Mouse (Mus musculus): ENCODE results near the gene Rbpj.

Rbpj gene

GRCm38 (mm10) chr5:53509927-53510326 is 44.0 kb downstream of the Rbpj start:
- DNase-seq (ENCODE audit: low spot score in 2 of 2): peak in 1 of 2 experiments; percentile 16

GRCm38 (mm10) chr5:53511426-53511825 is 45.5 kb downstream of the Rbpj start:
- DNase-seq (ENCODE audit: low spot score in 2 of 2): no peak

- no peak for DNase-seq (ENCODE audit: low spot score in 2 of 2)
Observed at GRCm38 (mm10) chr5:53514959-53515612, 49.1 kb downstream of the Rbpj start.

- no peak for DNase-seq (ENCODE audit: low spot score in 2 of 2)
Observed at GRCm38 (mm10) chr5:53516482-53516881, 50.5 kb downstream of the Rbpj start.

- DNase-seq (ENCODE audit: low spot score in 2 of 2): no peak
Observed at GRCm38 (mm10) chr5:53517802-53518201, 51.9 kb downstream of the Rbpj start.

- no peak for DNase-seq (ENCODE audit: low spot score in 2 of 2)
Observed at GRCm38 (mm10) chr5:53519131-53519530, 53.2 kb downstream of the Rbpj start.

GRCm38 (mm10) chr5:53519998-53520577 is 54.1 kb downstream of the Rbpj start:
- DNase-seq (ENCODE audit: low spot score in 2 of 2): no peak

GRCm38 (mm10) chr5:53523046-53523445 is 57.1 kb downstream of the Rbpj start:
- DNase-seq (ENCODE audit: low spot score in 2 of 2): peak in 1 of 2 experiments; percentile 31

- no peak for DNase-seq (ENCODE audit: low spot score in 2 of 2)
Observed at GRCm38 (mm10) chr5:53524162-53524561, 58.2 kb downstream of the Rbpj start.

- no peak for DNase-seq (ENCODE audit: low spot score in 2 of 2)
Observed at GRCm38 (mm10) chr5:53524831-53525230, 58.9 kb downstream of the Rbpj start.

GRCm38 (mm10) chr5:53525305-53526069 is 59.5 kb downstream of the Rbpj start:
- DNase-seq (ENCODE audit: low spot score in 2 of 2): peak in 1 of 2 experiments; percentile 84

GRCm38 (mm10) chr5:53526070-53526430 is 60.1 kb downstream of the Rbpj start:
- no peak for DNase-seq (ENCODE audit: low spot score in 2 of 2)

- no peak for DNase-seq (ENCODE audit: low spot score in 2 of 2)
Observed at GRCm38 (mm10) chr5:53529846-53530245, 63.9 kb downstream of the Rbpj start.

GRCm38 (mm10) chr5:53535096-53535495 is 69.1 kb downstream of the Rbpj start:
- DNase-seq (ENCODE audit: low spot score in 2 of 2): no peak

GRCm38 (mm10) chr5:53536635-53537554 is 70.9 kb downstream of the Rbpj start:
- no peak for DNase-seq (ENCODE audit: low spot score in 2 of 2)

- no peak for DNase-seq (ENCODE audit: low spot score in 2 of 2)
Observed at GRCm38 (mm10) chr5:53539860-53540633, 74.1 kb downstream of the Rbpj start.

GRCm38 (mm10) chr5:53542073-53542472 is 76.1 kb downstream of the Rbpj start:
- no peak for DNase-seq (ENCODE audit: low spot score in 2 of 2)

GRCm38 (mm10) chr5:53543399-53543798 is 77.4 kb downstream of the Rbpj start:
- DNase-seq (ENCODE audit: low spot score in 2 of 2): no peak

GRCm38 (mm10) chr5:53543945-53544344 is 78.0 kb downstream of the Rbpj start:
- no peak for DNase-seq (ENCODE audit: low spot score in 2 of 2)

GRCm38 (mm10) chr5:53546440-53546839 is 80.5 kb downstream of the Rbpj start:
- no peak for DNase-seq (ENCODE audit: low spot score in 2 of 2)

- DNase-seq (ENCODE audit: low spot score in 2 of 2): no peak
Observed at GRCm38 (mm10) chr5:53546979-53547472, 81.1 kb downstream of the Rbpj start.
